Mouse (Mus musculus): ENCODE measurements around the gene Bak1.

GRCm38 (mm10) chr17:27073778-27074177 is 45.0 kb upstream of the Bak1 start:
- TF ChIP-seq CTCF (IDR thresholded peaks at IDR 0.05; ENCODE audit: insufficient read depth, low read depth, low read length) (no peak), POLR2A (IDR thresholded peaks at IDR 0.05; ENCODE audit: insufficient read depth, low read depth, low read length) (no peak)
